Mouse (Mus musculus) midbrain, embryonic 14.5 days (tissue): ENCODE measurements around the gene Ankrd65. TPM values are rescaled to one million over a fixed set of nuclear protein-coding genes. Genes with fewer than 3 reads are reported as not detected.
A peak's percentile ranks its signal among the peaks of the same experiment; 100 is the strongest.

ENCODE experiments used
- ATAC-seq: fragments of 200-750 bp; cut with Nextera tagmentation; 2 replicates; pipeline ENCODE4 v1.8.0; 2017; ENCODE audit warnings: moderate number of reproducible peaks, moderate library complexity; ENCODE audit not compliant: low FRiP score, low TSS enrichment
- DNase-seq: peaks from one replicate; pipeline ENCODE4 v3.0.0-alpha.2; 2015
- H3K27ac ChIP-seq: fragments of 300-500 bp; sonication (generic); replicated peaks from 2 replicates; pipeline ENCODE4 v1.5.1; 2014; ENCODE audit warnings: mild to moderate bottlenecking, low read depth, low read length, moderate library complexity
- H3K27me3 ChIP-seq: fragments of 300-500 bp; sonication (generic); 2 replicates; pipeline ENCODE4 v1.6.1; 2014; ENCODE audit warnings: low read length, control low read depth, mixed read lengths; ENCODE audit not compliant: control insufficient read depth, insufficient read depth
- H3K36me3 ChIP-seq: fragments of 300-500 bp; sonication (generic); 2 replicates; pipeline ENCODE4 v1.6.1; 2014; ENCODE audit warnings: low read length, control low read depth; ENCODE audit not compliant: control insufficient read depth, insufficient read depth
- H3K4me1 ChIP-seq: fragments of 300-500 bp; sonication (generic); 2 replicates; pipeline ENCODE4 v1.6.1; 2014; ENCODE audit warnings: mild to moderate bottlenecking, antibody characterized with exemption, low read length, control low read depth; ENCODE audit not compliant: control insufficient read depth, insufficient read depth
- H3K4me2 ChIP-seq: fragments of 300-500 bp; sonication (generic); 2 replicates; pipeline ENCODE4 v1.6.1; 2014; ENCODE audit warnings: mild to moderate bottlenecking, low read length, moderate library complexity
- H3K4me3 ChIP-seq: fragments of 300-500 bp; sonication (generic); replicated peaks from 2 replicates; pipeline ENCODE4 v1.5.1; 2014; ENCODE audit warnings: low read depth, low read length
- H3K9ac ChIP-seq: fragments of 300-500 bp; sonication (generic); replicated peaks from 2 replicates; pipeline ENCODE4 v1.6.1; 2014; ENCODE audit warnings: mild to moderate bottlenecking, low read length, moderate library complexity
- H3K9me3 ChIP-seq: fragments of 300-500 bp; sonication (generic); 2 replicates; pipeline ENCODE4 v1.6.1; 2016; ENCODE audit warnings: low read length, control low read depth, mixed read lengths; ENCODE audit not compliant: control insufficient read depth
- WGBS: fragments of 180-500 bp; shearing (Covaris S2); extraction: QIAGEN DNeasy Blood & Tissue Kit; methylation state at CpG from one replicate; pipeline ENCODE4 v1.1.7; 2014; 5-methylcytosine and 5-hydroxymethylcytosine counted together
- polyA plus RNA-seq: library from polyadenylated mRNA; unstranded; fragments of >200 nt; fragmentation: Nextera tagmentation; extraction: Ambion mirVana; gene quantifications from 2 replicates; pipeline ENCODE4 v1.2.1, GENCODE M21; 2014

The Ankrd65 gene
- polyA plus RNA-seq, 1 experiment from 2014 or later = not detected

- Histone ChIP-seq H3K4me2 (peak overlapping the region; percentile 96), H3K9ac (peak overlapping the region; percentile 99), H3K9me3 (no peaks in the 10 kb centered on the region), H3K27ac (peak overlapping the region; percentile 87), H3K27me3 (no peaks in the 10 kb centered on the region), H3K4me1 (peaks cover 18% of the 10 kb centered on the region), H3K36me3 (peaks cover 76% of the 10 kb centered on the region), H3K4me3 (peak overlapping the region; percentile 99)
- ATAC-seq = peak; percentile 11; the same call in 1 of the 2 replicates
- WGBS = under 1% methylated on average over 47 of the region's 49 CpGs
- peak; percentile 57 for DNase-seq
These were observed 22.5 kb downstream of the Ankrd65 start for GRCm38 (mm10) chr4:155812665-155813181.

- DNase-seq = no peak
- Histone ChIP-seq H3K4me3 (no peak overlapping the region), H3K9ac (no peak overlapping the region), H3K27ac (no peak overlapping the region), H3K4me2 (no peak overlapping the region), H3K27me3 (no peaks in the 10 kb centered on the region), H3K9me3 (no peaks in the 10 kb centered on the region), H3K4me1 (peaks cover 12% of the 10 kb centered on the region), H3K36me3 (peaks cover 89% of the 10 kb centered on the region)
- 79% methylated on average over 4 of the region's 4 CpGs for WGBS
- no peak for ATAC-seq
These were observed 27.3 kb downstream of the Ankrd65 start for GRCm38 (mm10) chr4:155817533-155817932.

- H3K9ac ChIP-seq = no peak overlapping the region
- no peaks in the 10 kb centered on the region for H3K9me3 ChIP-seq
- H3K36me3 ChIP-seq = peaks cover 96% of the 10 kb centered on the region
- H3K27me3 ChIP-seq = no peaks in the 10 kb centered on the region
- ATAC-seq (no peak), DNase-seq (peak; percentile 46)
- no peak overlapping the region for H3K4me2 ChIP-seq
- no peak overlapping the region for H3K4me3 ChIP-seq
- H3K4me1 ChIP-seq = no peaks in the 10 kb centered on the region
- H3K27ac ChIP-seq = no peak overlapping the region
- WGBS = 74% methylated on average over 7 of the region's 7 CpGs
These were observed 30.8 kb downstream of the Ankrd65 start for GRCm38 (mm10) chr4:155821025-155821424.

- ATAC-seq (no peak), DNase-seq (no peak)
- 97% methylated on average over 16 of the region's 16 CpGs for WGBS
- no peak overlapping the region for H3K4me3 ChIP-seq
- H3K36me3 ChIP-seq = peaks cover 92% of the 10 kb centered on the region
- H3K9ac ChIP-seq = no peak overlapping the region
- H3K4me2 ChIP-seq = no peak overlapping the region
- H3K9me3 ChIP-seq = no peaks in the 10 kb centered on the region
- H3K4me1 ChIP-seq = no peaks in the 10 kb centered on the region
- H3K27ac ChIP-seq = no peak overlapping the region
- H3K27me3 ChIP-seq = no peaks in the 10 kb centered on the region
These were observed 33.2 kb downstream of the Ankrd65 start for GRCm38 (mm10) chr4:155823443-155823842.

- WGBS = 95% methylated on average over 4 of the region's 4 CpGs
- no peak for ATAC-seq
These were observed 39.6 kb downstream of the Ankrd65 start for GRCm38 (mm10) chr4:155829866-155830265.

GRCm38 (mm10) chr4:155830596-155830995 is 40.4 kb downstream of the Ankrd65 start:
- Histone ChIP-seq H3K9me3 (no peaks in the 10 kb centered on the region), H3K27me3 (no peaks in the 10 kb centered on the region), H3K9ac (no peak overlapping the region), H3K36me3 (peaks cover 29% of the 10 kb centered on the region), H3K4me3 (peak overlapping the region; percentile 76; the same call in 1 of the 2 replicates), H3K27ac (no peak overlapping the region), H3K4me2 (peak overlapping the region; percentile 99), H3K4me1 (peaks cover 9% of the 10 kb centered on the region)
- no peak for ATAC-seq
- WGBS = 51% methylated on average over 8 of the region's 8 CpGs
- DNase-seq = no peak

More at GRCm38 (mm10) chr4:155829866-155830265, 39.6 kb downstream of the Ankrd65 start:
- no peak overlapping the region for H3K27ac ChIP-seq
- peaks cover 36% of the 10 kb centered on the region for H3K36me3 ChIP-seq
- no peak for DNase-seq
- no peaks in the 10 kb centered on the region for H3K27me3 ChIP-seq
- H3K4me2 ChIP-seq = no peak overlapping the region
- H3K9ac ChIP-seq = no peak overlapping the region
- H3K4me1 ChIP-seq = peaks cover 9% of the 10 kb centered on the region
- no peak overlapping the region for H3K4me3 ChIP-seq
- H3K9me3 ChIP-seq = no peaks in the 10 kb centered on the region

- Histone ChIP-seq H3K4me1 (peaks cover 9% of the 10 kb centered on the region), H3K4me3 (peak within 1 kb of the TSS; percentile 76), H3K4me2 (peak within 1 kb of the TSS; percentile 99), H3K27ac (peak within 1 kb of the TSS; percentile 84), H3K27me3 (no peaks in the 10 kb centered on the region), H3K36me3 (peaks cover 25% of the 10 kb centered on the region), H3K9ac (peak within 1 kb of the TSS; percentile 82), H3K9me3 (no peaks in the 10 kb centered on the region)
- ATAC-seq = peak; percentile 91
- WGBS = under 1% methylated on average over 49 of the region's 49 CpGs
- DNase-seq = peak; percentile 98
These were observed 41.0 kb downstream of the Ankrd65 start, which contains the start of gene Aurkaip1 for GRCm38 (mm10) chr4:155831205-155831766. Gene Aurkaip1, plus strand, starts transcription at chr4:155831272.

- ATAC-seq = peak; percentile 19; the same call in 1 of the 2 replicates
- Histone ChIP-seq H3K36me3 (peaks cover 20% of the 10 kb centered on the region), H3K4me2 (peak overlapping the region; percentile 99), H3K4me1 (peaks cover 9% of the 10 kb centered on the region), H3K9me3 (no peaks in the 10 kb centered on the region), H3K9ac (peak overlapping the region; percentile 82), H3K4me3 (peak overlapping the region; percentile 76), H3K27ac (peak overlapping the region; percentile 84), H3K27me3 (no peaks in the 10 kb centered on the region)
- 1% methylated on average over 25 of the region's 25 CpGs for WGBS
- no peak for DNase-seq
These were observed 41.6 kb downstream of the Ankrd65 start for GRCm38 (mm10) chr4:155831831-155832230.

GRCm38 (mm10) chr4:155832321-155832720 is 42.1 kb downstream of the Ankrd65 start:
- WGBS = 59% methylated on average over 10 of the region's 10 CpGs
- H3K27me3 ChIP-seq = no peaks in the 10 kb centered on the region
- peaks cover 9% of the 10 kb centered on the region for H3K4me1 ChIP-seq
- H3K9me3 ChIP-seq = no peaks in the 10 kb centered on the region
- peak overlapping the region; percentile 76 for H3K4me3 ChIP-seq
- DNase-seq (no peak), ATAC-seq (no peak)
- H3K9ac ChIP-seq = peak overlapping the region; percentile 82
- H3K36me3 ChIP-seq = peaks cover 19% of the 10 kb centered on the region
- no peak overlapping the region for H3K27ac ChIP-seq
- H3K4me2 ChIP-seq = peak overlapping the region; percentile 99
